In genomic region chr15:82172648-82173047, GRCm38 (mm10) we compare ENCODE assay signal across 28 mouse cellular contexts. TPM values are rescaled to one million over a fixed set of nuclear protein-coding genes. Genes with fewer than 3 reads are reported as not detected.
A peak's percentile ranks its signal among the peaks of the same experiment; 100 is the strongest.
DNase-seq lines count a peak whose midpoint lies in the region; ATAC-seq and TF ChIP-seq lines count a peak whose summit lies in the region.
"Had no signal": no experiment of that assay in that cellular context is flagged by ENCODE, and none has a peak within 500 bp of the region (broad histone marks: within the 10 kb centered on the region; RNA-seq: fewer than 3 reads in every experiment).

No protein-coding gene starts in this region.

- no peak for TF ChIP-seq EP300 in heart, postnatal 0 days (IDR thresholded peaks at IDR 0.05; ENCODE audit: low read depth)

- 0 out of 2 replicates have a peak overlapping the region, but pooled peaks have one; percentile 16 for H3K9ac ChIP-seq in heart, postnatal 0 days (replicated peaks; ENCODE audit: low read depth, low read length)
- no peak overlapping the region for H3K9ac ChIP-seq in heart, embryonic 11.5 days (ENCODE audit: low read depth, low read length)
- no peak overlapping the region for H3K9ac ChIP-seq in liver, embryonic 15.5 days
- H3K9ac ChIP-seq: embryonic facial prominence, embryonic 15.5 days; heart, embryonic 12.5 days; liver, embryonic 13.5 days; lung, embryonic 14.5 days; neural tube, embryonic 13.5 days had no signal

- H3K36me3 ChIP-seq in heart, postnatal 0 days (replicated peaks; ENCODE audit: control insufficient read depth, insufficient read depth, low read length): peaks cover 72% of the 10 kb centered on the region
- peaks cover 30% of the 10 kb centered on the region for H3K36me3 ChIP-seq in heart, embryonic 11.5 days (ENCODE audit: control insufficient read depth, insufficient read depth, low read length)
- peaks cover 79% of the 10 kb centered on the region for H3K36me3 ChIP-seq in liver, embryonic 15.5 days (replicated peaks)

- H3K9me3 ChIP-seq in heart, postnatal 0 days (replicated peaks; ENCODE audit: control insufficient read depth, low read length): no peaks in the 10 kb centered on the region
- no peaks in the 10 kb centered on the region for H3K9me3 ChIP-seq in heart, embryonic 11.5 days (replicated peaks; ENCODE audit: control insufficient read depth, low read length)
- H3K9me3 ChIP-seq in liver, embryonic 15.5 days (replicated peaks): no peaks in the 10 kb centered on the region
- H3K9me3 ChIP-seq: embryonic facial prominence, embryonic 15.5 days; heart, embryonic 12.5 days; liver, embryonic 13.5 days; megakaryocyte, embryonic 14.5 days; neural tube, embryonic 13.5 days had no signal

- 54% methylated on average over 8 of the region's 8 CpGs for WGBS in heart, postnatal 0 days
- 85% methylated on average over 8 of the region's 8 CpGs for whole genome bisulfite sequencing in heart, embryonic 11.5 days (ENCODE audit: insufficient replicate concordance)
- WGBS in liver, embryonic 15.5 days (ENCODE audit: insufficient replicate concordance): 85% methylated on average over 8 of the region's 8 CpGs

- H3K4me1 ChIP-seq in heart, postnatal 0 days (ENCODE audit: control insufficient read depth, insufficient read depth): peaks cover 20% of the 10 kb centered on the region
- H3K4me1 ChIP-seq in heart, embryonic 11.5 days (ENCODE audit: control insufficient read depth, insufficient read depth, low read length): peaks cover 17% of the 10 kb centered on the region
- H3K4me1 ChIP-seq in liver, embryonic 15.5 days (replicated peaks): peaks cover 10% of the 10 kb centered on the region

- no peak overlapping the region for H3K27ac ChIP-seq in heart, postnatal 0 days (ENCODE audit: low read depth)
- no peak overlapping the region for H3K27ac ChIP-seq in heart, embryonic 11.5 days (ENCODE audit: low read depth, low read length)
- 0 out of 2 replicates have a peak overlapping the region, but pooled peaks have one; percentile 3 for H3K27ac ChIP-seq in liver, embryonic 15.5 days (replicated peaks)
- H3K27ac ChIP-seq: embryonic facial prominence, embryonic 15.5 days; gastrocnemius, adult 2 months; kidney, postnatal 0 days; left cerebral cortex, adult 2 months; liver, embryonic 13.5 days; neural tube, embryonic 13.5 days had no signal

- no peaks in the 10 kb centered on the region for H3K27me3 ChIP-seq in heart, postnatal 0 days (ENCODE audit: control insufficient read depth, insufficient read depth, low read length)
- no peaks in the 10 kb centered on the region for H3K27me3 ChIP-seq in heart, embryonic 11.5 days (ENCODE audit: control insufficient read depth, insufficient read depth, low read length)
- H3K27me3 ChIP-seq in liver, embryonic 15.5 days: no peaks in the 10 kb centered on the region
- H3K27me3 ChIP-seq: embryonic facial prominence, embryonic 15.5 days; heart, embryonic 12.5 days; liver, embryonic 13.5 days; megakaryocyte, embryonic 14.5 days; neural tube, embryonic 13.5 days had no signal

- no peak for ATAC-seq in heart, postnatal 0 days (ENCODE audit: insufficient read depth, low read depth)
- no peak for ATAC-seq in heart, embryonic 11.5 days (replicated peaks; ENCODE audit: insufficient number of reproducible peaks, low FRiP score, low TSS enrichment)
- no peak for ATAC-seq in liver, embryonic 15.5 days (ENCODE audit: insufficient read depth)
- ATAC-seq: CD4-positive, CD25-positive, alpha-beta regulatory T cell, adult 4 months; forebrain, embryonic 14.5 days; intestine, postnatal 0 days had no signal

- no peak overlapping the region for H3K4me3 ChIP-seq in heart, postnatal 0 days (ENCODE audit: low read depth, low read length)
- no peak overlapping the region for H3K4me3 ChIP-seq in heart, embryonic 11.5 days (ENCODE audit: low read depth, low read length)
- H3K4me3 ChIP-seq in liver, embryonic 15.5 days (replicated peaks): no peak overlapping the region
- H3K4me3 ChIP-seq: embryonic facial prominence, embryonic 15.5 days; gastrocnemius, adult 2 months; heart, embryonic 12.5 days; left cerebral cortex, adult 2 months; liver, embryonic 13.5 days; megakaryocyte, embryonic 14.5 days; myocyte; neural tube, embryonic 13.5 days had no signal

- no peak overlapping the region for H3K4me2 ChIP-seq in heart, postnatal 0 days (ENCODE audit: low read depth, low read length)
- H3K4me2 ChIP-seq in heart, embryonic 11.5 days: no peak overlapping the region
- H3K4me2 ChIP-seq in liver, embryonic 15.5 days: no peak overlapping the region
- H3K4me2 ChIP-seq: embryonic facial prominence, embryonic 15.5 days; heart, embryonic 12.5 days; liver, embryonic 13.5 days; lung, embryonic 14.5 days; neural tube, embryonic 13.5 days had no signal

- DNase-seq in heart, postnatal 0 days (ENCODE audit: low spot score): no peak
- DNase-seq in liver: no peak
- peak; percentile 59 for DNase-seq in cerebellum, adult 8-10 months
- DNase-seq in cerebellum, postnatal 36 days: peak; percentile 69 to 78
- DNase-seq in kidney, adult 8-10 months: no peak
- DNase-seq in left cerebral cortex, adult 9 months (ENCODE audit: low spot score in 2 of 2): no peak
- DNase-seq: adrenal gland, postnatal 25 days; gastrocnemius, adult 2 months; liver, embryonic 13.5 days; lung, embryonic 14.5 days; midbrain, embryonic 14.5 days; retina, postnatal 1 day; right cerebral cortex, postnatal 25 days; thymus, postnatal 14 days had no signal

- TF ChIP-seq CTCF in heart, postnatal 0 days (IDR thresholded peaks at IDR 0.05; ENCODE audit: low read depth): no peak

RNA-seq across cellular contexts. Expression of gene Srebf2, which starts 25.7 kb away (rescaled TPM):
- 86.3 and 90.3 TPM in 2 replicates for total RNA-seq in heart, postnatal 0 days (2014; rRNA removed; ENCODE audit: low replicate concordance)
- 58.0 and 68.3 TPM in 2 replicates for polyA plus RNA-seq in heart, postnatal 0 days (2015; fragmentation: Nextera tagmentation; extraction: Ambion mirVana)
- 82.3 and 88.1 TPM in 2 replicates for polyA plus RNA-seq in heart, embryonic 11.5 days (2014; fragmentation: Nextera tagmentation; extraction: Ambion mirVana)
- polyA plus RNA-seq in liver, embryonic 15.5 days (2015; fragmentation: Nextera tagmentation; extraction: Ambion mirVana): 53.6 and 61.3 TPM in 2 replicates

RNA-seq across cellular contexts. Expression of gene Shisa8, which starts 40.0 kb away (rescaled TPM):
- 0.19 and 7.5 TPM in 2 replicates for total RNA-seq in heart, postnatal 0 days (2014; rRNA removed; ENCODE audit: low replicate concordance)
- 0.07 and 0.23 TPM in 2 replicates for polyA plus RNA-seq in heart, postnatal 0 days (2015; fragmentation: Nextera tagmentation; extraction: Ambion mirVana)
- polyA plus RNA-seq in heart, embryonic 11.5 days (2014; fragmentation: Nextera tagmentation; extraction: Ambion mirVana): 0.07 TPM in 1 of 2 replicates, not detected in the other
- polyA plus RNA-seq in liver, embryonic 15.5 days (2015; fragmentation: Nextera tagmentation; extraction: Ambion mirVana): 0.08 and 0.12 TPM in 2 replicates
- total RNA-seq: gastrocnemius, adult 2 months had no signal
- polyA plus RNA-seq: CD4-positive, CD25-positive, alpha-beta regulatory T cell, adult 4 months; intestine, postnatal 0 days had no signal

RNA-seq across cellular contexts. Expression of gene Ccdc134, which starts 44.9 kb away (rescaled TPM):
- 4.9 and 6.9 TPM in 2 replicates for total RNA-seq in heart, postnatal 0 days (2014; rRNA removed; ENCODE audit: low replicate concordance)
- 5.9 and 6.5 TPM in 2 replicates for polyA plus RNA-seq in heart, postnatal 0 days (2015; fragmentation: Nextera tagmentation; extraction: Ambion mirVana)
- 9.5 and 9.6 TPM in 2 replicates for polyA plus RNA-seq in heart, embryonic 11.5 days (2014; fragmentation: Nextera tagmentation; extraction: Ambion mirVana)
- polyA plus RNA-seq in liver, embryonic 15.5 days (2015; fragmentation: Nextera tagmentation; extraction: Ambion mirVana): 7.0 and 7.7 TPM in 2 replicates

RNA-seq across cellular contexts. Expression of gene Tnfrsf13c, which starts 51.5 kb away (rescaled TPM):
- total RNA-seq in heart, postnatal 0 days (2014; rRNA removed; ENCODE audit: low replicate concordance): 1.5 TPM in 1 of 2 replicates, not detected in the other
- not detected in 2 replicates for polyA plus RNA-seq in heart, postnatal 0 days (2015; fragmentation: Nextera tagmentation; extraction: Ambion mirVana)
- 0.29 TPM in 1 of 2 replicates, not detected in the other for polyA plus RNA-seq in heart, embryonic 11.5 days (2014; fragmentation: Nextera tagmentation; extraction: Ambion mirVana)
- polyA plus RNA-seq in liver, embryonic 15.5 days (2015; fragmentation: Nextera tagmentation; extraction: Ambion mirVana): 0.40 and 0.79 TPM in 2 replicates
- total RNA-seq: gastrocnemius, adult 2 months had no signal
- polyA plus RNA-seq: heart, embryonic 12.5 days; intestine, postnatal 0 days; limb, embryonic 11.5 days; lung, embryonic 14.5 days; midbrain, embryonic 14.5 days; stomach, embryonic 14.5 days had no signal

Comparison
In these comparisons a context has a peak if more than half of its experiments do, and no peak if none do; other contexts are left out.
1. DNase-seq: peak in cerebellum, adult 8-10 months (single experiment) and cerebellum, postnatal 36 days (2 of 2); none in heart, postnatal 0 days (single experiment), liver (single experiment), kidney, adult 8-10 months (0 of 2) and left cerebral cortex, adult 9 months (0 of 2).